In genomic region chr2:125412351-125412750, GRCm38 (mm10) we compare ENCODE assay signal across 18 mouse cellular contexts.
DNase-seq lines count a peak whose midpoint lies in the region; ATAC-seq lines count a peak whose summit lies in the region.
"Had no signal": no experiment of that assay in that cellular context is flagged by ENCODE, and none has a peak within 500 bp of the region (broad histone marks: within the 10 kb centered on the region; RNA-seq: fewer than 3 reads in every experiment).

No protein-coding gene starts in this region.

- peaks cover 11% of the 10 kb centered on the region for H3K4me1 ChIP-seq in lung, embryonic 16.5 days (replicated peaks; ENCODE audit: control insufficient read depth, insufficient read depth, low read length)
- H3K4me1 ChIP-seq in embryonic facial prominence, embryonic 12.5 days = no peaks in the 10 kb centered on the region
- H3K4me1 ChIP-seq in heart, embryonic 12.5 days (replicated peaks) = peaks cover 7% of the 10 kb centered on the region; the same call in 1 of the 2 replicates
- H3K4me1 ChIP-seq in stomach, embryonic 16.5 days (ENCODE audit: control insufficient read depth, insufficient read depth, low read length) = 0 out of 2 replicates have a peak, but pooled peaks cover 4% of the 10 kb centered on the region
- no peaks in the 10 kb centered on the region for H3K4me1 ChIP-seq in midbrain, embryonic 16.5 days (ENCODE audit: control insufficient read depth, insufficient read depth, low read length)
- H3K4me1 ChIP-seq: limb, embryonic 12.5 days; midbrain, embryonic 13.5 days had no signal

- H3K4me3 ChIP-seq in lung, embryonic 16.5 days (ENCODE audit: low read length) = no peak overlapping the region
- no peak overlapping the region for H3K4me3 ChIP-seq in embryonic facial prominence, embryonic 12.5 days
- H3K4me3 ChIP-seq in heart, embryonic 12.5 days = no peak overlapping the region
- H3K4me3 ChIP-seq in stomach, embryonic 16.5 days (replicated peaks; ENCODE audit: low read length) = no peak overlapping the region
- no peak overlapping the region for H3K4me3 ChIP-seq in midbrain, embryonic 16.5 days (ENCODE audit: low read depth, low read length)
- H3K4me3 ChIP-seq: limb, embryonic 12.5 days; midbrain, embryonic 13.5 days had no signal

- H3K9ac ChIP-seq in lung, embryonic 16.5 days (ENCODE audit: low read length) = no peak overlapping the region
- H3K9ac ChIP-seq in embryonic facial prominence, embryonic 12.5 days = no peak overlapping the region
- H3K9ac ChIP-seq in heart, embryonic 12.5 days = no peak overlapping the region
- no peak overlapping the region for H3K9ac ChIP-seq in stomach, embryonic 16.5 days (ENCODE audit: low read length)
- H3K9ac ChIP-seq in midbrain, embryonic 16.5 days (ENCODE audit: low read depth, low read length) = no peak overlapping the region
- H3K9ac ChIP-seq: limb, embryonic 12.5 days; liver, postnatal 0 days; midbrain, embryonic 13.5 days had no signal

- ATAC-seq in lung, embryonic 16.5 days (ENCODE audit: low read depth) = 0 out of 2 replicates have a peak, but pooled peaks have one; percentile 23
- ATAC-seq in embryonic facial prominence, embryonic 12.5 days (ENCODE audit: insufficient number of reproducible peaks, insufficient read depth, low FRiP score, low TSS enrichment) = no peak
- ATAC-seq in heart, embryonic 12.5 days (ENCODE audit: insufficient number of reproducible peaks, low FRiP score) = peak; percentile 18; the same call in 1 of the 2 replicates
- no peak for ATAC-seq in stomach, embryonic 16.5 days (ENCODE audit: insufficient read depth, low FRiP score)
- ATAC-seq in midbrain, embryonic 16.5 days = no peak
- ATAC-seq: hindbrain, embryonic 16.5 days; liver, postnatal 0 days; midbrain, embryonic 13.5 days had no signal

- H3K9me3 ChIP-seq in lung, embryonic 16.5 days (ENCODE audit: control insufficient read depth, low read length) = no peaks in the 10 kb centered on the region
- no peaks in the 10 kb centered on the region for H3K9me3 ChIP-seq in embryonic facial prominence, embryonic 12.5 days
- no peaks in the 10 kb centered on the region for H3K9me3 ChIP-seq in heart, embryonic 12.5 days (replicated peaks)
- H3K9me3 ChIP-seq in stomach, embryonic 16.5 days (replicated peaks; ENCODE audit: control insufficient read depth, low read length) = no peaks in the 10 kb centered on the region
- H3K9me3 ChIP-seq in midbrain, embryonic 16.5 days (replicated peaks; ENCODE audit: control insufficient read depth, low read length, poor library complexity, severe bottlenecking) = no peaks in the 10 kb centered on the region
- H3K9me3 ChIP-seq: limb, embryonic 12.5 days; midbrain, embryonic 13.5 days had no signal

- H3K4me2 ChIP-seq in lung, embryonic 16.5 days (ENCODE audit: low read depth, low read length) = no peak overlapping the region
- no peak overlapping the region for H3K4me2 ChIP-seq in embryonic facial prominence, embryonic 12.5 days (replicated peaks)
- no peak overlapping the region for H3K4me2 ChIP-seq in heart, embryonic 12.5 days
- no peak overlapping the region for H3K4me2 ChIP-seq in stomach, embryonic 16.5 days (ENCODE audit: low read depth, low read length)
- H3K4me2 ChIP-seq in midbrain, embryonic 16.5 days (ENCODE audit: low read length) = no peak overlapping the region
- H3K4me2 ChIP-seq: limb, embryonic 12.5 days; midbrain, embryonic 13.5 days had no signal

- no peak for DNase-seq in lung, postnatal 14 days
- DNase-seq in spleen, postnatal 36 days (ENCODE audit: low spot score in 2 of 2) = no peak
- DNase-seq in Muller cell, postnatal 12 days (ENCODE audit: inconsistent ontology term) = no peak
- DNase-seq: adrenal gland, adult 8-10 months; cerebellum, adult 8-10 months; embryo, embryonic 11 days; liver, postnatal 0 days; right cerebral cortex, adult 18-20 months; spleen, adult 18-20 months; thymus, postnatal 36 days had no signal

- peaks cover 9% of the 10 kb centered on the region for H3K36me3 ChIP-seq in lung, embryonic 16.5 days (ENCODE audit: control insufficient read depth, insufficient read depth, low read length)
- peaks cover 12% of the 10 kb centered on the region for H3K36me3 ChIP-seq in embryonic facial prominence, embryonic 12.5 days
- H3K36me3 ChIP-seq in heart, embryonic 12.5 days = peaks cover 16% of the 10 kb centered on the region
- peaks cover 5% of the 10 kb centered on the region; the same call in 1 of the 2 replicates for H3K36me3 ChIP-seq in stomach, embryonic 16.5 days (ENCODE audit: control insufficient read depth, insufficient read depth, low read length)
- H3K36me3 ChIP-seq in midbrain, embryonic 16.5 days (ENCODE audit: control insufficient read depth, insufficient read depth, low read length) = no peaks in the 10 kb centered on the region; the same call in 1 of the 2 replicates
- H3K36me3 ChIP-seq: midbrain, embryonic 13.5 days had no signal

- WGBS in lung, embryonic 16.5 days = 87% methylated on average over 15 of the region's 15 CpGs
- 77% methylated on average over 15 of the region's 15 CpGs for whole genome bisulfite sequencing in embryonic facial prominence, embryonic 12.5 days
- 78% methylated on average over 15 of the region's 15 CpGs for WGBS in heart, embryonic 12.5 days
- WGBS in stomach, embryonic 16.5 days = 72% methylated on average over 15 of the region's 15 CpGs
- WGBS in midbrain, embryonic 16.5 days = 93% methylated on average over 15 of the region's 15 CpGs

- H3K27me3 ChIP-seq in lung, embryonic 16.5 days (ENCODE audit: control insufficient read depth, insufficient read depth, low read depth, low read length) = no peaks in the 10 kb centered on the region
- no peaks in the 10 kb centered on the region for H3K27me3 ChIP-seq in embryonic facial prominence, embryonic 12.5 days
- H3K27me3 ChIP-seq in heart, embryonic 12.5 days (replicated peaks) = no peaks in the 10 kb centered on the region
- H3K27me3 ChIP-seq in stomach, embryonic 16.5 days (ENCODE audit: control insufficient read depth, insufficient read depth, low read length) = no peaks in the 10 kb centered on the region
- H3K27me3 ChIP-seq in midbrain, embryonic 16.5 days (ENCODE audit: control insufficient read depth, insufficient read depth, low read depth, low read length) = no peaks in the 10 kb centered on the region
- H3K27me3 ChIP-seq: limb, embryonic 12.5 days; midbrain, embryonic 13.5 days had no signal

- no peak overlapping the region for H3K27ac ChIP-seq in lung, embryonic 16.5 days (ENCODE audit: low read length)
- H3K27ac ChIP-seq in embryonic facial prominence, embryonic 12.5 days = 0 out of 2 replicates have a peak overlapping the region, but pooled peaks have one; percentile 17
- H3K27ac ChIP-seq in heart, embryonic 12.5 days (ENCODE audit: poor library complexity, severe bottlenecking) = peak overlapping the region; percentile 50
- H3K27ac ChIP-seq in stomach, embryonic 16.5 days (ENCODE audit: low read length) = 0 out of 2 replicates have a peak overlapping the region, but pooled peaks have one; percentile 20
- H3K27ac ChIP-seq in midbrain, embryonic 16.5 days (ENCODE audit: low read length) = no peak overlapping the region
- H3K27ac ChIP-seq: limb, embryonic 12.5 days; midbrain, embryonic 13.5 days had no signal

Comparison
In these comparisons a context has a peak if more than half of its experiments do, and no peak if none do; other contexts are left out.
1. ATAC-seq: peak in lung, embryonic 16.5 days (single experiment) and heart, embryonic 12.5 days (single experiment); none in embryonic facial prominence, embryonic 12.5 days (single experiment), stomach, embryonic 16.5 days (single experiment) and midbrain, embryonic 16.5 days (single experiment).
2. H3K27ac ChIP-seq: peak in embryonic facial prominence, embryonic 12.5 days (single experiment), heart, embryonic 12.5 days (single experiment) and stomach, embryonic 16.5 days (single experiment); none in lung, embryonic 16.5 days (single experiment) and midbrain, embryonic 16.5 days (single experiment).